Mouse (Mus musculus) limb, embryonic 15.5 days (tissue): ENCODE measurements around the gene Nek3. TPM values are rescaled to one million over a fixed set of nuclear protein-coding genes. Genes with fewer than 3 reads are reported as not detected.

ENCODE experiments used
- polyA plus RNA-seq: library from polyadenylated mRNA; unstranded; fragments of >200 nt; fragmentation: Nextera tagmentation; extraction: Ambion mirVana; gene quantifications from 2 replicates; pipeline ENCODE4 v1.2.1, GENCODE M21; 2015

Nek3 gene
- polyA plus RNA-seq, 1 experiment from 2014 or later, result 3.3 TPM

Other genes with a start within 250 kb of the Nek3 start
- not detected in 2 replicates for gene Defb15, start 233.7 kb downstream of the Nek3 start, polyA plus RNA-seq
- not detected in 2 replicates for gene Defb35, start 228.1 kb downstream of the Nek3 start, polyA plus RNA-seq
- not detected in 2 replicates for gene Defb13, start 219.7 kb downstream of the Nek3 start, polyA plus RNA-seq
- not detected in 2 replicates for gene Fam90a1a, start 207.7 kb downstream of the Nek3 start, polyA plus RNA-seq
- not detected in 2 replicates for gene Ccdc70, start 196.7 kb downstream of the Nek3 start, polyA plus RNA-seq
- 0.27 and 0.29 TPM in 2 replicates for gene Atp7b, start 106.1 kb downstream of the Nek3 start, polyA plus RNA-seq
- 32.6 and 35.6 TPM in 2 replicates for gene Alg11, start 105.7 kb downstream of the Nek3 start, polyA plus RNA-seq
- gene Nek5, start 41.4 kb downstream of the Nek3 start, polyA plus RNA-seq, result 0.07 and 0.19 TPM in 2 replicates
- 36.5 and 37.1 TPM in 2 replicates for gene Ckap2, start 19.4 kb upstream of the Nek3 start, polyA plus RNA-seq
- 35.3 and 39.3 TPM in 2 replicates for gene Vps36, start 26.4 kb upstream of the Nek3 start, polyA plus RNA-seq
- 16.1 and 17.5 TPM in 2 replicates for gene Thsd1, start 60.9 kb upstream of the Nek3 start, polyA plus RNA-seq
- not detected in 2 replicates for gene Tpte, start 117.0 kb upstream of the Nek3 start, polyA plus RNA-seq
- 18.3 and 19.4 TPM in 2 replicates for gene Slc25a15, start 232.2 kb upstream of the Nek3 start, polyA plus RNA-seq
- 35.4 and 35.8 TPM in 2 replicates for gene Mrps31, start 244.9 kb upstream of the Nek3 start, polyA plus RNA-seq